Mouse (Mus musculus) inflammation-experienced regulatory T-cells, adult 6 months (primary cell): Measurements from ENCODE around the gene Scgb1b24. TPM values are rescaled to one million over a fixed set of nuclear protein-coding genes. Genes with fewer than 3 reads are reported as not detected.

ENCODE experiments used
- ATAC-seq: one replicate; pipeline ENCODE4 v1.8.0; 2017
- polyA plus RNA-seq, 3 experiments: library from polyadenylated mRNA; unstranded; fragments of 100-300 nt; shearing (Covaris generic); gene quantifications; one replicate each; pipeline ENCODE4 v1.2.1; 2017

Scgb1b24 gene
- not detected for polyA plus RNA-seq

GRCm38 (mm10) chr7:33743499-33743898, at the start of gene Scgb1b24:
Scgb1b24 (plus strand) TSS chr7:33743799.
- ATAC-seq = no peak

- ATAC-seq = no peak
Measured at GRCm38 (mm10) chr7:33739212-33739611, 4.4 kb upstream of the Scgb1b24 start, which contains the start of gene Scgb2b24. Scgb2b24 (minus strand) TSS chr7:33739312.

Other genes with a start within 250 kb of the Scgb1b24 start
- gene Scgb2b21, start 223.3 kb upstream of the Scgb1b24 start, polyA plus RNA-seq = not detected
- not detected for gene Scgb2b24, start 4.5 kb upstream of the Scgb1b24 start, polyA plus RNA-seq
- not detected for gene Scgb2b26, start 201.2 kb downstream of the Scgb1b24 start, polyA plus RNA-seq